Mouse (Mus musculus) layer of hippocampus, postnatal 25 days (tissue): ENCODE measurements around the gene Thpo. TPM values are rescaled to one million over a fixed set of nuclear protein-coding genes. Genes with fewer than 3 reads are reported as not detected.

Experiments used
- DNase-seq, 2 experiments: peaks; one replicate each; pipeline ENCODE4 v3.0.0; 2022; ENCODE audit warnings: mixed read lengths in 2 of 2, low spot score in 1 of 2; ENCODE audit errors: extremely low spot score in 1 of 2
- total RNA-seq, 2 experiments: library from RNA; stranded (reverse); gene quantifications; 2 replicates each; pipeline ENCODE4 v1.2.3; 2021

The Thpo gene
- total RNA-seq, 2 experiments from 2014 or later: 9.0 to 14.2 TPM

- no peak for DNase-seq
These were observed 57.6 kb downstream of the Thpo start for GRCm38 (mm10) chr16:20676702-20677101.

- DNase-seq: no peak
These were observed 59.1 kb downstream of the Thpo start for GRCm38 (mm10) chr16:20675213-20675612.

Other genes starting within 250 kb of the Thpo start
- gene Eif2b5, start 235.7 kb downstream of the Thpo start, total RNA-seq: 10 to 100 TPM; 46.0 to 53.3 TPM
- 10 to 100 TPM; 57.2 to 68.3 TPM for gene Dvl3, start 217.5 kb downstream of the Thpo start, total RNA-seq
- 100 to 1,000 TPM; 753 to 800 TPM for gene Ap2m1, start 199.0 kb downstream of the Thpo start, total RNA-seq
- gene Abcf3, start 185.9 kb downstream of the Thpo start, total RNA-seq: 10 to 100 TPM; 79.4 to 89.4 TPM
- gene Vwa5b2, start 145.0 kb downstream of the Thpo start, total RNA-seq: 10 to 100 TPM; 22.8 to 24.2 TPM
- gene Eef1akmt4, start 122.9 kb downstream of the Thpo start, total RNA-seq: 1 to 10 TPM; 2.7 to 3.1 TPM
- not detected for gene Gm49333, start 122.9 kb downstream of the Thpo start, total RNA-seq
- gene Alg3, start 122.8 kb downstream of the Thpo start, total RNA-seq: 10 to 100 TPM; 14.2 to 15.7 TPM
- gene Camk2n2, start 113.2 kb downstream of the Thpo start, total RNA-seq: 10 to 100 TPM; 85.0 to 97.0 TPM
- gene Ece2, start 104.7 kb downstream of the Thpo start, total RNA-seq: 10 to 100 TPM; 24.8 to 30.6 TPM
- 100 to 1,000 TPM; 220 to 240 TPM for gene Psmd2, start 82.9 kb downstream of the Thpo start, total RNA-seq
- 100 to 1,000 TPM; 289 to 306 TPM for gene Eif4g1, start 66.2 kb downstream of the Thpo start, total RNA-seq
- gene Fam131a, start 41.3 kb downstream of the Thpo start, total RNA-seq: 100 to 1,000 TPM; 489 to 490 TPM
- 10 to 100 TPM; 24.8 to 26.2 TPM for gene Polr2h, start 16.8 kb downstream of the Thpo start, total RNA-seq
- gene Clcn2, start 16.8 kb downstream of the Thpo start, total RNA-seq: 10 to 100 TPM; 63.8 to 76.4 TPM
- 10 to 100 TPM; 62.2 to 79.5 TPM for gene Chrd, start 1.4 kb downstream of the Thpo start, total RNA-seq